Comparison of ENCODE assay signal across 28 mouse cellular contexts in the genomic region with DNA sequence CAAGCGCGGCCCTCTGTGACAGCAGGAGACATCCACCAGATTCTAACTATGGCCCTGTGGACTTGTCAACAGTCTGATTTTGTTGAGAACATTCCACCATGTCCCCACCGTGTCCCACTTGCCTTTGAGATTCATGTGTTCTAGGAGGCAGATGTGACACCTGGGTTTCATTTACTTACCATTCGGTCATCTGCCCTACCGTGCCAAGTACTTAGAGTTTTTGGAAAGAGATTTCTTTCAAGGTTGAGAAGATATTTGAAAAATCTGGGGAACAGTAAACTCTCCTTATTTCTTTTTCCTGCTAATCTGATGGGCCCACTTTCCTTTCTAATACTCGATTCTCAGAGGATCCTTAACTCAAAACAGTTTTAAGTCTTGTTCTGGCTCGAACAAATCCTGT. TPM values are rescaled to one million over a fixed set of nuclear protein-coding genes. Genes with fewer than 3 reads are reported as not detected.
"Had no signal": no experiment of that assay in that cellular context is flagged by ENCODE, and none has a peak within 500 bp of the region (broad histone marks: within the 10 kb centered on the region; RNA-seq: fewer than 3 reads in every experiment).

No protein-coding gene starts in this region.

- H3K4me3 ChIP-seq: kidney, embryonic 15.5 days; left cerebral cortex, adult 2 months; limb, embryonic 12.5 days; midbrain, embryonic 13.5 days; stomach, embryonic 15.5 days had no signal

- H3K4me1 ChIP-seq: stomach, embryonic 15.5 days had no signal

- DNase-seq: kidney, adult 2 months; kidney, postnatal 10 days; kidney, postnatal 36 days; layer of hippocampus, postnatal 36 days; liver, postnatal 0 days; lung, embryonic 14.5 days; right cerebral cortex, adult 18-20 months; right cerebral cortex, postnatal 14 days; spleen, adult 18-20 months; thymus, adult 18-20 months; thymus, postnatal 36 days had no signal

- H3K9me3 ChIP-seq: kidney, embryonic 15.5 days; limb, embryonic 12.5 days; midbrain, embryonic 13.5 days; stomach, embryonic 15.5 days had no signal

- H3K36me3 ChIP-seq: kidney, embryonic 15.5 days; limb, embryonic 12.5 days; midbrain, embryonic 13.5 days; stomach, embryonic 15.5 days had no signal

- H3K4me2 ChIP-seq: kidney, embryonic 15.5 days; limb, embryonic 12.5 days; liver, embryonic 11.5 days; lung, embryonic 14.5 days; midbrain, embryonic 13.5 days; stomach, embryonic 15.5 days had no signal

- H3K9ac ChIP-seq: kidney, embryonic 15.5 days; limb, embryonic 12.5 days; liver, embryonic 14.5 days; liver, postnatal 0 days; lung, embryonic 14.5 days; midbrain, embryonic 13.5 days; stomach, embryonic 15.5 days had no signal

- H3K27me3 ChIP-seq: kidney, embryonic 15.5 days; limb, embryonic 12.5 days; midbrain, embryonic 13.5 days; stomach, embryonic 15.5 days had no signal

- H3K27ac ChIP-seq: kidney, embryonic 15.5 days; left cerebral cortex, adult 2 months; limb, embryonic 12.5 days; liver, embryonic 14.5 days; macrophage; midbrain, embryonic 13.5 days; stomach, embryonic 15.5 days had no signal

- ATAC-seq: liver, postnatal 0 days; lung, postnatal 0 days; midbrain, embryonic 13.5 days; midbrain, embryonic 16.5 days had no signal

RNA-seq across cellular contexts. Expression of a gene that starts 22.5 kb away (rescaled TPM):
- total RNA-seq: layer of hippocampus, adult 8-10 months; layer of hippocampus, postnatal 10 days; layer of hippocampus, postnatal 36 days; left cerebral cortex, adult 2 months; left cerebral cortex, postnatal 10 days; left cerebral cortex, postnatal 36 days; megakaryocyte, adult 5-6 weeks had no signal
- polyA plus RNA-seq: kidney, adult 2 months; kidney, embryonic 15.5 days; limb, embryonic 12.5 days; liver, embryonic 11.5 days; liver, embryonic 14.5 days; liver, postnatal 0 days; lung, embryonic 14.5 days; lung, postnatal 0 days; macrophage; midbrain, embryonic 13.5 days; neural tube, embryonic 11.5 days; neural tube, embryonic 14.5 days; stomach, embryonic 15.5 days had no signal
